ENCODE assay signal across 15 mouse cellular contexts in the genomic region with DNA sequence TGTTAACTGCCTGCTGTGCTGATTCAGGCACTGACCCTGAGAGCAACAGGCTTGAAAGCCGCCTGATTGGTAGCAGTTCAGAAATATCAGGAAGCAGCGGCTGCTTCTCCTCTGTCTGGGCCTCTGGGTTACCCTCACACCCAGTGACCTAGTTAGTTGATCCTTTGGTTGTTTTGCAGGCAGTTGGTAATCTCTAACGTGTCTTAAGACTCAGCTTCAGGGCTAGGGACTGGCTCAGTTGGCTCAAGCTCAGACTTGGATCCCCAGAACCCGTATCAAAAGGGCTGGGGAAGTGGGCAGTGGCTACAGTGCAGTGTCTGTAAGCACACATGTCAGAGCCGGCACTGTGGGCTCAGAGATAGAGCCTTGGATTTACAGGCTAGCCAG. TPM values are rescaled to one million over a fixed set of nuclear protein-coding genes. Genes with fewer than 3 reads are reported as not detected.
DNase-seq lines count a peak whose midpoint lies in the region; TF ChIP-seq lines count a peak whose summit lies in the region.
"Had no signal": no experiment of that assay in that cellular context is flagged by ENCODE, and none has a peak within 500 bp of the region (broad histone marks: within the 10 kb centered on the region; RNA-seq: fewer than 3 reads in every experiment).

No protein-coding gene starts in this region.

- no peak overlapping the region; the same call in 1 of the 2 replicates for H3K4me3 ChIP-seq in gastrocnemius, adult 2 months
- H3K4me3 ChIP-seq: embryonic facial prominence, embryonic 10.5 days; forebrain, embryonic 10.5 days; heart, adult 2 months; heart, embryonic 12.5 days; hindbrain, embryonic 10.5 days; hindbrain, embryonic 15.5 days had no signal

- H3K27ac ChIP-seq in gastrocnemius, adult 2 months = peak overlapping the region; percentile 80
- H3K27ac ChIP-seq: embryonic facial prominence, embryonic 10.5 days; forebrain, embryonic 10.5 days; heart, adult 2 months; hindbrain, embryonic 10.5 days; hindbrain, embryonic 15.5 days had no signal

- no peak for TF ChIP-seq CTCF in gastrocnemius, adult 2 months (IDR thresholded peaks at IDR 0.05)

- DNase-seq in gastrocnemius, adult 2 months = no peak
- no peak for DNase-seq in gastrocnemius, postnatal 25 days
- peak; percentile 38 for DNase-seq in ZHBTc4 (ENCODE audit: low read depth, low spot score)
- DNase-seq in adipocyte (ENCODE audit: low spot score) = peak; percentile 72
- DNase-seq in retina, postnatal 7 days (ENCODE audit: low read depth, low spot score) = peak; percentile 51
- no peak for DNase-seq in spleen, postnatal 36 days (ENCODE audit: low spot score in 2 of 2)
- DNase-seq: cerebellum, adult 2 months had no signal

- intact Hi-C loops in gastrocnemius, adult 2 months (cut with DNase I) = no loop called here

RNA-seq across cellular contexts. Expression of a gene that starts 27.3 kb away (rescaled TPM):
- total RNA-seq in gastrocnemius, adult 2 months (2021) = under 1 TPM in 1 of 2 experiments, not detected in 1; 0.33 TPM
- under 1 TPM in 1 of 2 experiments, not detected in 1; 0.16 TPM for total RNA-seq in gastrocnemius, postnatal 25 days (2021)
- total RNA-seq: gastrocnemius, postnatal 4 days; heart, adult 2 months; heart, postnatal 25 days had no signal

RNA-seq across cellular contexts. Expression of a gene that starts 34.0 kb away (rescaled TPM):
- total RNA-seq in gastrocnemius, adult 2 months (2021) = 100 to 1,000 TPM; 325 to 341 TPM
- 100 to 1,000 TPM; 278 to 325 TPM for total RNA-seq in gastrocnemius, postnatal 25 days (2021)

RNA-seq across cellular contexts. Expression of a gene that starts 46.9 kb away (rescaled TPM):
- total RNA-seq in gastrocnemius, adult 2 months (2021) = 1 to 10 TPM in 1 of 2 experiments, under 1 TPM in 1; 0.98 to 2.6 TPM
- total RNA-seq in gastrocnemius, postnatal 25 days (2021) = under 1 TPM; 0.35 to 0.36 TPM
- total RNA-seq: gastrocnemius, postnatal 4 days; heart, adult 2 months had no signal

Comparison
In these comparisons a context has a peak if more than half of its experiments do, and no peak if none do; other contexts are left out.
1. DNase-seq: peak in ZHBTc4 (single experiment), adipocyte (single experiment) and retina, postnatal 7 days (single experiment); none in gastrocnemius, adult 2 months (single experiment), gastrocnemius, postnatal 25 days (single experiment) and spleen, postnatal 36 days (0 of 2).